Mouse (Mus musculus) megakaryocyte-erythroid progenitor cell, adult 5-6 weeks (primary cell): ENCODE data around the gene Rgs11. TPM values are rescaled to one million over a fixed set of nuclear protein-coding genes. Genes with fewer than 3 reads are reported as not detected.
"Not testable (repeated sequence)": the region's sequence is repeated elsewhere in the genome, so short reads cannot be mapped to it uniquely, and the experiment has no call there.

ENCODE experiments used
- ATAC-seq: replicated peaks from 2 replicates; pipeline ENCODE4 v1.8.0; 2016; ENCODE audit warnings: mild to moderate bottlenecking, inconsistent platforms; ENCODE audit not compliant: severe bottlenecking, poor library complexity, low FRiP score, low TSS enrichment
- total RNA-seq, 2 experiments: library from RNA; stranded (forward) in 1 of 2; stranded (reverse) in 1 of 2; fragments of 200-1000, 215-1000 nt in 1 of 2; fragments of >200 nt in 1 of 2; fragmentation: Nextera tagmentation in 1 of 2; gene quantifications; 2 replicates each; pipeline ENCODE4 v1.2.3; 2014 to 2017

Rgs11 gene
- total RNA-seq (2014; fragmentation: Nextera tagmentation): 1.4 TPM in 1 of 2 replicates, not detected in the other
- not detected in 2 replicates for total RNA-seq (2017)

DNA sequence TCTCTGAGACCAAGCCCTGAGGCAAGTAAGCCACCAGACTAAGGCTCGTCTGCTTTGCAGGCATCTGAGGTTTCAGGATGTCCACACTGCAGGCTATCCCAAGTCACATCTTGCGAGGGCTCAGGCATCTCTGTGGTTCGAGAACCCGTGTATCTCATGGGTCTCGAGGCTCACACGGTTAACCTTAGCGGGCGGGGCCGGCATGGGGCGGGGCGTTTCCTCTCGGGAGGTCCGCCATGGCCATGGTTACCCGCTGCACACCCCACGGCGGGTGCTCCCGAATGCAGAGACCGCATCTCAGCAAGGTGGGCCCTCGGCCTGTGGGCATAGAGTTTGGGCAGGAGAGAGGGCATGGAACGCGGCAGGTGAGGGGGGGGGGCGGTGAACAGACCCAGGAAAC lies at the start of gene Rgs11:
Gene Rgs11 (plus strand): TSS at position 215 of the 400 bp plus-strand sequence.
- no peak for ATAC-seq

DNA sequence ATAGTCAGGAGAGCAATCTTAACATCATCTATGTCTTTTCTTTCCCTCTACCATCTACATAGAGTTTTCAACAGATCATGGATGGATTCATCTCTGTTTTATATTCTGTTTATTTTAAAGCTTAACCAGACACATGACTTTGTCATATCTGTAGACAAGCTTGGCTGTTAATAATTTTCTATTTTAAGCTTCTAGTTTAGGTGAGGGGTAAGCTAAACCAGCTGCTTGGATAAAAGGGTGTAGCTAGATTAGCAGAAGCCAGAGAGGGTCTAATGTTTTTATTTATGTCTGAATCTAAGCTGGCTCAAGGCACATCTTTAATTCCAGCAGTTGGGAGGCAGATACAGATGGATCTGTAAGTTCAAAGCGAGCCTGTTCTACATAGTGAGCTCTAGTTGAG lies 40.0 kb upstream of the Rgs11 start:
- no peak for ATAC-seq

DNA sequence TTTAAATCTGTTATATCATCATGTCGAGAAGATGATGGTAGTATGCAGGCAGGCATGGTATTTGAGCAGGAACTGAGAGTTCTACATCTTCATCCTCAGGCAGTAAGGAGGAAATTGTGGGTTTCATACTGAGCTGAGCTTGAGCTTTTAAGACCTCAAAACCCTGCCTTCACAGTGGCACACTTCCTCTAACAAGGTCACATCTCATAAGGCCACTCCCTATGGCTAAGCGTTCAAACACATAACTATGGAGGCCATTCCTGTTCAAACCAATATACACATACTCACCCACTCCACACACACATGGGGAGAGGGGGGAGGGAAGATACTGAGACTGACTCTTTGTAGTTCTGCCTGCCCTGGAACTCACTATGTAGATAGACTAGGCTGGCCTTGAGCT lies 34.7 kb upstream of the Rgs11 start:
- no peak for ATAC-seq

DNA sequence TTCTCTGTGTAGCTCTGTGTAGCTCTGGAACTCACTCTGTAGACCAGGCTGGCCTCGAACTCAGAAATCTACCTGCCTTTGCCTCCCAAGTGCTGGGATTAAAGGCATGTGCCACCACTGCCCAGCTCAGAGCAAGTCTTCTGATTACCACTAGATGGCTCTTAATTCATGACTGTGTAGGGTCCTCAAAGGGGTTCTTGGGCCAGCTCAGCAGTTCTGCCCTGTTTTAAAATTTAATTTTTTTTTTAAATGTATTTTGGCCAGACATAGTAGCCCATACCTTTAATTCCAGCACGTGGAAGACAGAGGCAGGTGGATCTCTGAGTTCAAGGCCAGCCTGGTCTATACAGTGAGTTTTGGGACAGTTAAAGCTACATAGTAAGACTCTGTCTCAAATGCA lies 27.5 kb upstream of the Rgs11 start:
- not testable (repeated sequence) for ATAC-seq

DNA sequence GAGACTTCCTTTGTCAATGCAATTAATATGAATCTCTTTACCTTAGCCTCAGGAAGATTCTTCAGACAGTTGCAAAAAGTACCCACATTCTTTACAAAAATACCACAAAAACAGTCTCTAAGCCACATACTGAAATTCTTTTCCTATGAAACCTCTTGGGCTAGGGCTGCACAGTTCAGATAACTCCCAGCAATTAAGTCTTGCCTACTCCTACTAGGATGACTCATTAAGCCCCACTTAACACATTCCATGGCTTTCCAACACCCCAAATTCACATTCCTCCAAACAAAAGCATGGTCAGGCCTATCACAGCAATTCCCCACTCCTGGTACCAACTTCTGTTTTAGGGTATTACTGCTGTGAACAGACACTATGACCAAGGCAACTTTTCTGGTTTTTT lies 24.1 kb upstream of the Rgs11 start:
- ATAC-seq: no peak

DNA sequence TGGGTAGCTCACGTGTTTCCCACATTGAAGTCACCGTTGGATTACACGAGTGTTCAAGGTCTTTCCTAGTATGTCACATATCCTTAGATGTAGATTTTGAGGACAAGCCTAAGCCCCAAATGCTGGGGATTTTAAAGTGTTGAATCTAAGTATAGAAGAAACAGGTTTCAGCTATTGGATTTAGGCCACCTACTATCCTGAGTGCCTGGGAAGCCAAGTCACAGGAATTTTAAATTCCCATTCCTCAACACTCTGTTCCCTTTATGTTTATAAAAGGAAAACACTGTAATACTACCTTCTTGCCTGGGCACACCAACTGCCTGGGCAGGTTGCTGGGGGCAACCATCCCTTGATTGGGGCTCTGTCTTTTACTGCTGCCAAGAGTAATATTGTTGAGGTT lies 21.6 kb upstream of the Rgs11 start:
- ATAC-seq: no peak

DNA sequence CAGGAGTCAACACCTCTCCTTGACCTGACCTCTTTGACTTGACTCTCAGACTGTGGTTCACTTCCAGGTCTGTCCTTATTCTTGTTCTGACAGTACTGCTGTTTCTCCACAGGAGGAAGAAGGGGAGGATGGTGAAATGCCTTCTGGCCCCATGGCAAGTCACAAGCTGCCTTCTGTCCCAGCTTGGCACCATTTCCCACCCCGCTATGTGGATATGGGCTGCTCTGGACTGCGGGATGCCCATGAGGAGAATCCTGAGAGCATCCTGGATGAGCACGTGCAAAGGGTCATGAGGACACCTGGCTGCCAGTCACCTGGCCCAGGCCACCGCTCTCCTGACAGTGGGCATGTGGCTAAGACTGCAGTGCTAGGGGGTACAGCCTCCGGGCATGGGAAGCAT lies 15.2 kb upstream of the Rgs11 start:
- no peak for ATAC-seq

DNA sequence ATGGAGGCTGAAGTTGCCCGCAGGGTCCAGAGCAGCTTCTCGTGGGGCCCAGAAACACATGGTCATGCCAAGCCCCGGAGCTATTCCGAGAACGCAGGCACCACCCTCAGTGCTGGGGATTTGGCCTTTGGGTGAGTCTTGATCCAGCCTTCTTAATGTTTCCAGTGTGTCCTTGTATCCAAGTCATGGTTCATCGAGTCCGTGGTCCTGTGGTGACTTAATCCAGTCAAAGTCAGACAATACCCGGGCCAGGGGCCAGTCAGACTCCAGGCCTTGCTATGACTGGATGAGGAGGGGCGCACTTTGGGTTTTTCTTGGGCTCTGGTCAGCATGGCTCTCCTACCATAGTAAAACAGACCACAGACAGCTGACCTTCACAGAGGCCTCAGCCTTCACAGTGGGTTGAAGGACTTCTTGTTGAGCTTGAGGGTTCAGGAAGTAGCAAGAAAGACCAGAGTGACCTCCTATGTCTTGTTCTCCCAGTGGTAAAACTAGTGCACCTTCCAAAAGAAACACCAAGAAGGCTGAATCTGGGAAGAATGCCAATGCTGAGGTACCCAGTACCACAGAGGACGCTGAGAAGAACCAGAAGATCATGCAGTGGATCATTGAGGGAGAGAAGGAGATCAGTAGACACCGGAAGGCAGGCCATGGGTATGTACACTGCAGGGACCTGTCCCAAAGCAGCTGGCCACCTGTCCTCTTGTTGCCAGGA lies 14.5 kb upstream of the Rgs11 start:
- no peak for ATAC-seq

DNA sequence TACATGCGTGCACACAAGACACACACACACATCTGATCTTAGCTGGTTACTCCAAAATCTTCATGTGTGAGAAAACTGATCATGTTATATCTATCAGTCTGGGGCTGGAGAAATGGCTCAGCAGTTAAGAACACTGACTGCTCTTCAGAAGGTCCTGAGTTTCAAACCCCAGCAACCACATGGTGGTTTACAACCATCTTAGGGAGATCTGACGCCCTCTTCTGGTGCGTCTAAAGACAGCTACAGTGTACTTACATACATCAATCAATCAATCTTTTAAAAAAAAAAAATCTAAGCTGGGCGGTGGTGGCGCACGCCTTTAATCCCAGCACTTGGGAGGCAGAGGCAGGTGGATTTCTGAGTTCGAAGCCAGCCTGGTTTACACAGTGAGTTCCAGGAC lies 11.3 kb upstream of the Rgs11 start:
- ATAC-seq: not testable (repeated sequence)

DNA sequence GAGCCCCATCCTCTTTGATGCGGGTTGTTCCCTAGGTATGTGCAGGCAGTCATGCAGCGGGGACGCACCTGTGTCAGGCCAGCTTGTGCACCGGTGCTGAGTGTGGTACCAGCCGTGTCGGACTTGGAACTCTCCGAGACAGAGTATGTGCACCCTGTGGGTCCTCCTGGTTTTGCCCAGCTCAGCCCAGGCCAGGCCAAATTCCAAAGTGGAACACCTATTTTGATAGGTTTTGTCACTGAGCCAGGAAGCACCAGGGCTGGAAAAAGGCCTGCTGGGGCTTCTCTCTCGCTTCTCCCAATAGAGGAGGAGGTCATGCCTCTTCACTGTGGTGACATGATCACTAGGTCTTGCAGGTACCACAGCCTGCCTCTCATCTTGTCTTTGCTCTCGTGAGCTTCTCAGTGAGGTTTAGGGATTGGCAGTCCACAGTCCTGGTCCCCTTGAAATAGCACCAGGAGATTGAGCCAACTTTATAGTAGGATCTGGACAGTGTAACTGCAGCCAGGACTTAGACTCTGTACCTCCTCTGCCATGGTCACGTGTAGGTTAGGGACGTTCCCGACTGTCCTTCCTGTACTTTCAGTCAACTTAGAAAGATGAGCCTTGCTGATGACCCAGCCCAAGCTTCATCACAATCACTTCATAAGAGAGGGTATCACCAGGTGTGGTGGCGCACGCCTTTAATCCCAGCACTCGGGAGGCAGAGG lies 10.1 kb upstream of the Rgs11 start:
- no peak for ATAC-seq

DNA sequence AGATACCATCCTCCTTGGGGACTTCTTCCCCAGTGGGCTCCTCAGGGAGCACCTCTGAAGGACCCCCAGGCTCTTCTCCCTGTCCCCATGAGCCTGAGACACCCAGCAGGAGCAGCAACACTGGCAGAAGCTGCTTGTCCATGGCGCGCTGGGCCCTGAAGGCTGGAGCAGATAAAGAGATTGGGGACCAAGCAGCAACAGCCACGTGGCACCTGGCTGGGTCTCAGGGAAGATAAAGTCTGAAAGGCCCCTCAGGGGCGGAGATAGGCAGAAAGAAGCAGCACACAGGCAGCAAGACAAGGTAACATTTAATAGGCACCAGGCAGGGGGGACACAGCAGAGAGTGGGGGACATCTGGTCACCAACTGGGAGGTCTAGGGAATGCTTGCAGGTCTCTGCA lies 3.9 kb upstream of the Rgs11 start, which contains the start of gene Pdia2:
Gene Pdia2 (minus strand): TSS at position 196 of the 400 bp plus-strand sequence.
- peak; percentile 64 for ATAC-seq

DNA sequence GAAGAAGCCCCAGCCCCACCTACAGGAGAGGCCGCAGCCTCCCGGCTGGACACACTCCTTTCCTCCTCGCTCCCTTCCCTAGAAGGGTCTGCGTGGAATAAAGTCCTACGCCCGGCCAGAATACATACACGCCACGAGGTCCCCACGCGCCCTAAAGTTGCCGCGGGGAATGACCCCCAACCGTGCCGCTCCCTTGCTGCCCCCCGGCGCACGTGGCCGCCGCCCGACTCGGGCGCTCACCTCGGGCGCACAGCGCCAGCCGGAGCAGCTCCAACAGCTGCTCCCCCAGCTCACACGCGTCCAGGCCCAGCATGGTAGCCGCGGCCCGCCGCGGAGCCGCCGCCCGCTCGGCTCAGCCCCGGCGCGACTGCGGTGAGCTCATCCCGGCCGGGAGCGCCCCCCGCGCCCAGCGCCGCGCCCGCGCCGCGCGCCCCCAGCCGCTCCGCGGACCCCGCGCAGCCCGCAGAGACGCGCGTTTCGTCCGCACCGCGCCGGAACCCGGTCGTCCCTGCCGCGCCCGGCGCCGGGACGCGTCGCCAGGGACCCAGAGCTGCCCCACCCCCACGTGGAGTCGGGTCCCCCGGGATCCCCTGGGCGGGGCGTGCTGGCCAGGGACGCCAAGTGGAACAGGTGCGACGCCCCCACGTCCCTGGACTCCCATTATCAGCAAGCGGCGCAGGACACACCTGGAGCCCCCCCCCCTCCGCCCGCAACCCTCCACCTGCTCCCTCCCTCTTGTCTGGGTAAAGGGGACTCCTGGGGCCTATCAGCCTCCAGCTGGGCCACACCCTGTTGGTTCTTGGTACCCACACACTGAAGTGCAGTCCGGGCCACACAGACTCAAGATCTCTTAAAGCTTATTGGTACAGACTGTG lies 1.7 kb upstream of the Rgs11 start:
- ATAC-seq: no peak

DNA sequence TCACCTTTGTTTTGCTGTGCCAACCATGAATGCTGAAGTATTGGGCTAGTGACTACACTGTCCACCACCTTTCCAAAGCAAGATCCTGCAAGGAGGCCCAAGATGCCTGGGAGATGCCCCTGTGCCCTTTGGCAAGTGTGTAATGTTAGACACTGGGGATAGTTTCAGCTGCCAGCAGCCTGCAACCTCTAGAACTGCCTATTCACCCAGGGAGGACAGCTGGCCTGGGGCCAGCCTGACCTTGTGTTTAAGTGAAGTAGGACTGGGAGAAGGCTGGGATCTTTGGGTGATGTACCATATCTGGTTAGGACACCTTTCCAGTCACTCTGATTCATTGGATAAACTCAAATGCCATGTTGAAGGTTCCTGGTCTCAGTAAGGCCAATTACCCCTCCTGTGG lies 753 bp upstream of the Rgs11 start:
- ATAC-seq: no peak

DNA sequence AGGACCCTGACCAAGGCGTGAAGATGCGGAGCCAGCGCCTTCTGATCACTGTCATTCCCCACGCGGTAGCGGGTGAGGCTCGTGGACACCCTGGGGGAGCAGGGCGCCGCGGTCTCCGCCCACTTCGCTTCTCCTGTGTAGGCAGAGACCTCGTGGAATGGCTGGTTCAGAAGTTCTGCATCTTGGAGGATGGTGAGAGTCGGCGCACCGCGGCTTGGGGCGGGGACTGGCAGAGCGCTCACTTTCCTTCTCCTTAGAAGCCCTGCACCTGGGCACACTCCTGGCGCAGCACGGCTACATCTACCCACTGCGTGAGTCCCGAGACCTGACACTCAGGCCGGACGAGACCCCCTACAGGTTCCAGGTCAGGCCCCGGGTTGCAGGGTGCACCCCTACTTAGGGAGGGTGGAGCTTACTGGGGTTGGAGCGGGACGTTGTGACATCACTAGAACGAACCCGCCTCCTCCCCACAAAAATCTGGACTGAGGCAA lies 615 bp downstream of the Rgs11 start:
- ATAC-seq: no peak

DNA sequence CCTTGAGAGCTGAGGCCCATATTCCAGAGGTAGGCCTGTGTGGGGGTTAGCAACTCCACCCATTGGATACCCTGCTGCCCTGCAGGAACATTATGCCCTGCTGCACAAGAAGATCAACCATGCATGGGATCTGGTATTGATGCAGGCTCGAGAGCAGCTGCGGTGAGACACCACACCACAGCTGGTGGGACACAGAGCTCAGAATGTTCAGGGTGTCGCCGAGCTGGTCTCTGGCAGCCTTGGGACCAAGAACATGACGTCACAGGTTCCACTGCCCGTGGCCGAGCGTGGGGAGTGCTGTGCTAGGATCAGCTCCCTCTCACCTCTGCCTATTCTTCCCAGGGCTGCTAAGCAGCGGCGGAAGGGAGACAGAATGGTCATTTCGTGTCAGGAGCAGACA lies 2.0 kb downstream of the Rgs11 start:
- no peak for ATAC-seq

DNA sequence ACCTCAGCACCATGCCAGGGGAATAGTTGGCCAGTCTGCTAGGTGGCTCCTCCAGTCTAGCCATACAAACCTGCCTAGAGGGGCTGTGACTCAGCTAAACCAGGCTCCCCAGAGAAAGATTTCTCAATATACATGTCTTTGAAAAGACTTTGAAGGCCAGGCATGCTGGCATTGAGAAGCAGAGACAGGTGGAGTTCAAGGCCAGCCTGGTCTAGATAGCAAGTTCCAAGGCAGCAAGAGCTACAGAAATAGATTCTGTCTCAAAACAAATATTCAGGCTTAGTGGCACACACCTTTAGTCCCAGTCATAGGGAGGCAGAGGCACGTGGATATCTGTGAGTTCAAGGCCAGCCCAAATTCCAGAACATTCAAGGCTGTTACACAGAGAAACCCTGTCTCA lies 3.6 kb downstream of the Rgs11 start:
- ATAC-seq: no peak

DNA sequence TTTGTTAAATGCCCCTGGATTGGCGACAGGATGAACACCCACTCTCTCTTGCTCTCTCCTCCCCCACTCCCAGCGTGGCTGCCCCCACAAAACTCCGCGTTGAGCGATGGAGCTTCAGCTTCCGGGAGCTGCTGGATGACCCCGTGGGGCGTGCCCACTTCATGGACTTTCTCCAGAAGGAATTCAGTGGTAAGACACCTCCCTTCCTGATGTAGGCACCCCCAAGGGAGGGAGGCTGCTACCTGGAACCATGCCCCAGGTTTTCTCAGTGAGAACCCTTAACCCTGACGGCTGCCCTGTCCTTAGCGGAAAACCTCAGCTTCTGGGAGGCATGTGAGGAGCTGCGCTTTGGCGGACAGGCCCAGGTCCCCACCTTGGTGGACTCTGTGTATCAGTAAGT lies 4.9 kb downstream of the Rgs11 start, which contains the start of gene Arhgdig:
Gene Arhgdig (minus strand): TSS at position 101 of the 400 bp plus-strand sequence.
- ATAC-seq: no peak

DNA sequence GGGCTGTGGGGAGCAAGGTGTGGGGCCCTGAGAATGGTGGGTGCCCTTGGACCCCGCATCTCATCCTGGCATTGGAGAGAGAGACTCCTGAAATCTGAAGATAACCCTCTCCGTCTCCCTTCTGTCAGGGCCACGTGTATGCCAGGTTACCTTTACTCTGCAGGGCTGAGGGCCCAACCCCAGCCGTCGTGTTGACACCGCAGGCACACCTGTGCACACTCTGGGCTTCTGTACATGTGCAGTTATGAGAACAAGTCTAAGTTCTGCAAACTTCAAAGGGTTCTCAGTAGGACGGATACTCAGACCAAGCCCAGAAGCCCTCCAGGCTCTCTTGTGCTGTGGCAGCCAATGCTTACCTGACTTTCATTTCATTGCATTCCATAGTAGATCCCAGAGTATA lies 9.5 kb downstream of the Rgs11 start:
- no peak for ATAC-seq

DNA sequence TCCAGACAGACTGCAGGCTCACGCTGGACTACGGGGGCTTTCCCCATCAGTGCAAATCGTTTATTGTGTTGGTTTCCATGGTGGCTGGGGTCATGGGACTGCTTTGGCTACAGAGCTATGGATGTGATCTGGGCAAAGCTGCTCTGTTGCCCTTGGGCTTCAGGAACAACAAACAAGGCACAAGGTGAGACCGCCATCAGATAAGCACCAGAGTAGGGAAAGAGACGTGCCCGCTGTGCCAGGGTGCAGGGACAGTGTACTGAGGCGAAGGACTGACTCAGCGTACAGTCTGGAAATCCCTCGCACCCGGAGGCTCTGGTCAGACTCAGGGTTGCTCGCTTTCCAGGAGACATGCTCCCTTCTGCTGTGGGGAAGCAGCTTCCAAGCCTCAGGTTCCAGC lies 9.9 kb downstream of the Rgs11 start:
- ATAC-seq: no peak

DNA sequence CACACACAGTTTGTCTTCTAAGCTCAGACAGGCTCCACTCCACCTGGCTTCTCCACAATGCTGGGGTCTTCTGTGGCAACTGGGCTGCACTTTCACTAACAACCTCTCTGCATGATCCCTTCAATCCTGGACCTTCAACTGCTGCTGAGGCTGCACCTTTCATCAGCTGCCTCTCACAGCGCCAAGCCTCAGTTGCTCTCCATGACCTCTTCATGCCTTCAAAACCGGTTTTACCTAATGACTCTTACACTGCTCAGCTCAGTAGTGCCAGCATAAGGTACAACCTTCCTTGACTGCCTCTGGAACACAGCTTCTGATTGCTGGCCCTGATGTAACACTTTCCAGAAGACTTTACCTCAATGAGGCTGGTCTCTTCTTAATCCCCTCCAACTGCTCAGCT lies 18.8 kb downstream of the Rgs11 start:
- no peak for ATAC-seq
